Mouse (Mus musculus): ENCODE measurements around the gene Dusp9.

GRCm38 (mm10) chrX:73639255-73639675, at the start of gene Dusp9:
- no peak for TF ChIP-seq GATA1 (IDR thresholded peaks at IDR 0.05; ENCODE audit: borderline replicate concordance, low read length)
- no peak for TF ChIP-seq FLI1 (IDR thresholded peaks at IDR 0.05; ENCODE audit: low read length)

Data from megakaryocyte, embryonic 14.5 days (primary cell).